Mouse (Mus musculus): ENCODE measurements around the gene Cd24a. TPM values are rescaled to one million over a fixed set of nuclear protein-coding genes. Genes with fewer than 3 reads are reported as not detected.

The Cd24a gene
- total and polyA plus RNA-seq, 3 experiments = 469 to 2,766 (median 2,120) TPM

DNA sequence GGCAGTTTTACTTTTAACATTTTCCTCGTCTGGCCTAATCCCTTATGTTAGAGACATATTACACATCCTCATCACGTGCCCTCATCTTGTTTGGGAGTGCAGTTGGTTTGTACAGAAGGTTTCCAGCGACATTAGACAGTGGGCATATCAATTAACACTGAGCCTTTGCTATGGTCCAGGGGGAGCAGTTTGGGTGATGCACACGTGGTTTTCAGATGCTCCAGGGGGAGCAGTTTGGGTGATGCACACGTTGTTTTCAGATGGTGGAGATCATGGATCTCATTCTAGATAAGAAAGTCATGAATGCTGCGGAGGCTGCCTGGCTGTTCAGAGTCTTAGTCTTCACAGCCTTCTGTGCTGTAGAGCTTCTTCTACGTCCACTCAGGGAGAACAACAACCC is 27.8 kb downstream of the Cd24a start:
- no peak overlapping the region for H3K9ac ChIP-seq (ENCODE audit: insufficient read depth, low read depth)
- dilution Hi-C loops (cut with MboI; ENCODE audit: extremely low pct_ligation_motif_present, extremely low pct_unique_long_range_greater_than_20kb, low sequenced_read_pairs) (no loop called here), in situ Hi-C loops (cut with MboI; ENCODE audit: low pct_ligation_motif_present, low pct_unique_long_range_greater_than_20kb, low sequenced_read_pairs) (no loop called here)
- no peak for DNase-seq (ENCODE audit: extremely low read depth)
- no peak overlapping the region for H3K4me3 ChIP-seq (replicated peaks in 1 of 3; ENCODE audit: low read depth in 2 of 3, low read length in 2 of 3, poor library complexity in 1 of 3)
- no peaks in the 10 kb centered on the region for H3K9me3 ChIP-seq (replicated peaks; ENCODE audit: low read length)
- H3K79me2 ChIP-seq (replicated peaks; ENCODE audit: control insufficient read depth, extremely low read depth, insufficient read depth, poor library complexity, severe bottlenecking) = no peaks in the 10 kb centered on the region
- no peak overlapping the region for H3K4me2 ChIP-seq (ENCODE audit: insufficient read depth, low read depth, poor library complexity, severe bottlenecking)
- no peaks in the 10 kb centered on the region for H3K36me3 ChIP-seq (replicated peaks in 1 of 2; ENCODE audit: control insufficient read depth in 1 of 2, insufficient read depth in 1 of 2, low read length in 1 of 2)
- no peaks in the 10 kb centered on the region; a peak in 1 of 4 replicates for H3K4me1 ChIP-seq (ENCODE audit: control insufficient read depth in 1 of 2, insufficient read depth in 2 of 2)
- TF ChIP-seq USF2 (conservative IDR thresholded peaks at IDR 0.05; ENCODE audit: low read depth, low read length) = no peak
- TF ChIP-seq HCFC1 (IDR thresholded peaks at IDR 0.05; ENCODE audit: low read depth, low read length) = peak; percentile 44
- no peaks in the 10 kb centered on the region for H3K27me3 ChIP-seq (replicated peaks)
- H3K27ac ChIP-seq (ENCODE audit: insufficient read depth, low read depth) = no peak overlapping the region

DNA sequence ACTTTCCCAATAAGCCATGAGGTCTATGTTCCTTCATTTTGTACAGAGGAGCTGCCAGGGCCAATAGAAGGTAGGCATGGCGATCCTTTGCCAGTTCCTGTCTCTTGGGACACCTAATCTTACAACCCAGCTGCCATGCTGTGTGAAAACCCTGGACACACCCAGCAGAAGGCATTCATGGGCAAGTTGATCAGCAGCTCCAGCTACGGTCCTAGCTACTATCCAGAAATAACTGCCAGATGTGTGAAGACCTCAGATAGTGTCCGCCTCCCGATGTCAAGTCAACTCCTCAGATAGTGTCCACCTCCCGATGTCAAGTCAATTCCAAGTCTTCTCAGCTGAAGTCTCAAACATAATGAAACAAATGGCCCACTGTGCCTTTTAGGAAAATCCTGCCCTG is 31.4 kb downstream of the Cd24a start:
- no peak overlapping the region for H3K27ac ChIP-seq (ENCODE audit: insufficient read depth, low read depth)
- no peaks in the 10 kb centered on the region for H3K27me3 ChIP-seq (replicated peaks)
- in situ Hi-C loops (cut with MboI; ENCODE audit: low pct_ligation_motif_present, low pct_unique_long_range_greater_than_20kb, low sequenced_read_pairs) (no loop called here), dilution Hi-C loops (cut with MboI; ENCODE audit: extremely low pct_ligation_motif_present, extremely low pct_unique_long_range_greater_than_20kb, low sequenced_read_pairs) (no loop called here)
- peaks cover 0 to 3% of the 10 kb centered on the region in 2 experiments; a peak in 1 of 4 replicates for H3K4me1 ChIP-seq (ENCODE audit: control insufficient read depth in 1 of 2, insufficient read depth in 2 of 2)
- no peak overlapping the region for H3K4me3 ChIP-seq (replicated peaks in 1 of 3; ENCODE audit: low read depth in 2 of 3, low read length in 2 of 3, poor library complexity in 1 of 3)
- H3K4me2 ChIP-seq (ENCODE audit: insufficient read depth, low read depth, poor library complexity, severe bottlenecking) = no peak overlapping the region
- H3K36me3 ChIP-seq (replicated peaks in 1 of 2; ENCODE audit: control insufficient read depth in 1 of 2, insufficient read depth in 1 of 2, low read length in 1 of 2) = no peaks in the 10 kb centered on the region
- TF ChIP-seq RCOR1 (conservative IDR thresholded peaks at IDR 0.05; ENCODE audit: low read depth, low read length) = no peak
- TF ChIP-seq ZKSCAN1 (IDR thresholded peaks at IDR 0.05; ENCODE audit: borderline replicate concordance, low read depth, low read length) = no peak
- TF ChIP-seq POLR2AphosphoS2 (IDR thresholded peaks at IDR 0.05; ENCODE audit: low read depth, low read length) = no peak
- TF ChIP-seq MXI1 (IDR thresholded peaks at IDR 0.05; ENCODE audit: low read depth, low read length) = no peak
- TF ChIP-seq KAT2A (IDR thresholded peaks at IDR 0.05; ENCODE audit: insufficient replicate concordance, low read length) = no peak
- no peak for TF ChIP-seq ZNF384 (IDR thresholded peaks at IDR 0.05; ENCODE audit: low read depth, low read length)
- TF ChIP-seq ELF1 (IDR thresholded peaks at IDR 0.05; ENCODE audit: low read depth, low read length) = no peak
- no peak for TF ChIP-seq POLR2A (IDR thresholded peaks at IDR 0.05; ENCODE audit: low read depth, low read length)
- no peak for TF ChIP-seq PAX5 (IDR thresholded peaks at IDR 0.05; ENCODE audit: low read length)
- TF ChIP-seq MAX (IDR thresholded peaks at IDR 0.05; ENCODE audit: low read length) = no peak
- DNase-seq (ENCODE audit: extremely low read depth) = no peak
- H3K9ac ChIP-seq (ENCODE audit: insufficient read depth, low read depth) = no peak overlapping the region
- H3K79me2 ChIP-seq (replicated peaks; ENCODE audit: control insufficient read depth, extremely low read depth, insufficient read depth, poor library complexity, severe bottlenecking) = no peaks in the 10 kb centered on the region
- peaks cover 2% of the 10 kb centered on the region for H3K9me3 ChIP-seq (replicated peaks; ENCODE audit: low read length)

DNA sequence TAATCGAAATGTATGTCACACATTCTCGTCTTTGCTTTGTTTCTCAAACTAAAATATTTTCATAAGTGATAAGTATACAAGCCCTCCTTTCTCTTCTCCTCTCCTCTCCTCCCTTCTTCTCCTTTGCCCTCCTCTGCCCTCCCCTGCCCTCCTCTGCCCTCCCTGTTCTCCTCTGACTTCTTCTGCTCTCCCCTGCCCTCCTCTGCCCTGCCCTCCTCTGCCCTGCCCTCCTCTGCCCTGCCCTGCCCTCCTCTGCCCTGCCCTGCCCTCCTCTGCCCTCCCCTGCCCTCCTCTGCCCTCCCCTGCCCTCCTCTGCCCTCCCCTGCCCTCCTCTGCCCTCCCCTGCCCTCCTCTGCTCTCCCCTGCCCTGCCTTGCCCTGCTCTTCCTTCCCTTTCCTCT is 31.9 kb downstream of the Cd24a start:
- no peak overlapping the region for H3K9ac ChIP-seq (ENCODE audit: insufficient read depth, low read depth)

More for the DNA sequence above, 31.9 kb downstream of the Cd24a start:
- no peaks in the 10 kb centered on the region for H3K79me2 ChIP-seq (replicated peaks; ENCODE audit: control insufficient read depth, extremely low read depth, insufficient read depth, poor library complexity, severe bottlenecking)
- H3K27ac ChIP-seq (ENCODE audit: insufficient read depth, low read depth) = no peak overlapping the region
- no peak for DNase-seq (ENCODE audit: extremely low read depth)
- no peaks in the 10 kb centered on the region for H3K27me3 ChIP-seq (replicated peaks)
- dilution Hi-C loops (cut with MboI; ENCODE audit: extremely low pct_ligation_motif_present, extremely low pct_unique_long_range_greater_than_20kb, low sequenced_read_pairs) (no loop called here), in situ Hi-C loops (cut with MboI; ENCODE audit: low pct_ligation_motif_present, low pct_unique_long_range_greater_than_20kb, low sequenced_read_pairs) (no loop called here)
- TF ChIP-seq MAX (IDR thresholded peaks at IDR 0.05; ENCODE audit: low read length) (no peak), TCF12 (IDR thresholded peaks at IDR 0.05; ENCODE audit: low read depth, low read length) (no peak), KAT2A (IDR thresholded peaks at IDR 0.05; ENCODE audit: insufficient replicate concordance, low read length) (no peak), ZMIZ1 (IDR thresholded peaks at IDR 0.05; ENCODE audit: low read depth, low read length) (no peak), SIN3A (IDR thresholded peaks at IDR 0.05; ENCODE audit: low read length) (no peak), BHLHE40 (IDR thresholded peaks at IDR 0.05; ENCODE audit: low read depth, low read length) (no peak), RCOR1 (conservative IDR thresholded peaks at IDR 0.05; ENCODE audit: low read depth, low read length) (no peak), PAX5 (IDR thresholded peaks at IDR 0.05; ENCODE audit: low read length) (no peak), ZNF384 (IDR thresholded peaks at IDR 0.05; ENCODE audit: low read depth, low read length) (no peak), UBTF (IDR thresholded peaks at IDR 0.05; ENCODE audit: low read depth, low read length) (no peak)
- H3K4me3 ChIP-seq (replicated peaks in 1 of 3; ENCODE audit: low read depth in 2 of 3, low read length in 2 of 3, poor library complexity in 1 of 3) = no peak overlapping the region
- peaks cover 0 to 3% of the 10 kb centered on the region in 2 experiments; a peak in 1 of 4 replicates for H3K4me1 ChIP-seq (ENCODE audit: control insufficient read depth in 1 of 2, insufficient read depth in 2 of 2)
- H3K4me2 ChIP-seq (ENCODE audit: insufficient read depth, low read depth, poor library complexity, severe bottlenecking) = no peak overlapping the region
- H3K36me3 ChIP-seq (replicated peaks in 1 of 2; ENCODE audit: control insufficient read depth in 1 of 2, insufficient read depth in 1 of 2, low read length in 1 of 2) = no peaks in the 10 kb centered on the region
- H3K9me3 ChIP-seq (replicated peaks; ENCODE audit: low read length) = peaks cover 2% of the 10 kb centered on the region
